Mouse (Mus musculus) thymus, adult 2 months (tissue): ENCODE data around the gene Ucp3.

Experiments used
- CTCF ChIP-seq: fragments of 200-500 bp; IDR thresholded peaks from 2 replicates; pipeline ENCODE4 v1.5.1; 2012; ENCODE audit warnings: mild to moderate bottlenecking, control low read depth, low read length, moderate library complexity, borderline replicate concordance; ENCODE audit not compliant: control insufficient read depth, poor library complexity, insufficient read depth; ENCODE audit errors: extremely low read depth
- POLR2A ChIP-seq: fragments of 200-500 bp; IDR thresholded peaks from 2 replicates; pipeline ENCODE4 v1.6.1; 2012; ENCODE audit warnings: mild to moderate bottlenecking, low read length, control low read depth, moderate library complexity; ENCODE audit not compliant: control insufficient read depth, poor library complexity, insufficient read depth; ENCODE audit errors: extremely low read depth

DNA sequence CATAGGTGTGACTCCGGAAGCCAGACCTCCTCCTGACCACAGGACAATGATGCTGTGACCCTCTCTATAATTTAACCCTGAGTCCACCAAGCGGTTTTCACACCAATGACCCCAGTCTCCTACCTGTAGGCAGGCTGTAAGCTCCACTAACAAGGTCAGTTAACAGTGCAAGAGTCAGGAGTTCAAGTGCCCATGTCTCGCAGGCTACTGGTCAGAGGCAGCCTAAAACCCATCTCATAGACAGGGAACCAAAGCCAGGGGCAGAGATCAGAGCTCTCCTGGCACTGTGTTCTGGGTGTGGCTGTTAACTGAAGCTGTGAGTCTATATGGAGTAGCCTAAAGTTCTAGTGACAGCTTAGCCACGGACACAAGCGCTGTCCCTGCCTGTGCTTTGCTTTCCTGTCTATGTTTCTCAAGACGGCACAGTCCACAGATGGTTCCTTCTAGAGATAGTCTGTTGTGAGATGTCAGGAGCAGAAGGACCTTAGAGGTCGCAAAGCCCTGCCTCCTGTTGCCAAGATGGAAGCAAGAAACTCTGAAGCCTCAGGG, 29.7 kb downstream of the Ucp3 start:
- no peak for TF ChIP-seq CTCF
- no peak for TF ChIP-seq POLR2A
